Comparison of ENCODE assay signal across 12 mouse cellular contexts in genomic region chr8:114875161-114875560, GRCm38 (mm10).
"Had no signal": no experiment of that assay in that cellular context is flagged by ENCODE, and none has a peak within 500 bp of the region (broad histone marks: within the 10 kb centered on the region; RNA-seq: fewer than 3 reads in every experiment).

No protein-coding gene starts in this region.

- H3K4me2 ChIP-seq: limb, embryonic 15.5 days; liver, embryonic 12.5 days had no signal

- H3K36me3 ChIP-seq: limb, embryonic 15.5 days; liver, embryonic 12.5 days; midbrain, embryonic 10.5 days; neural tube, embryonic 12.5 days had no signal

- H3K4me3 ChIP-seq: left cerebral cortex, adult 2 months; limb, embryonic 15.5 days; liver, embryonic 12.5 days; midbrain, embryonic 10.5 days; myocyte; neural tube, embryonic 12.5 days had no signal

- DNase-seq: kidney, postnatal 25 days; lung, postnatal 4 days; midbrain, embryonic 14.5 days; spleen, adult 18-20 months; thymus, postnatal 25 days had no signal

- H3K9ac ChIP-seq: limb, embryonic 15.5 days; liver, embryonic 12.5 days; neural tube, embryonic 12.5 days had no signal

- ATAC-seq: intestine, postnatal 0 days; liver, embryonic 12.5 days had no signal

- H3K9me3 ChIP-seq: limb, embryonic 15.5 days; liver, embryonic 12.5 days; midbrain, embryonic 10.5 days; neural tube, embryonic 12.5 days had no signal

- H3K27ac ChIP-seq: left cerebral cortex, adult 2 months; liver, embryonic 12.5 days; neural tube, embryonic 12.5 days had no signal

- H3K27me3 ChIP-seq: limb, embryonic 15.5 days; liver, embryonic 12.5 days; neural tube, embryonic 12.5 days had no signal
